Comparison of ENCODE assay signal across 10 mouse cellular contexts in genomic region chr11:100759611-100760233, GRCm38 (mm10). TPM values are rescaled to one million over a fixed set of nuclear protein-coding genes. Genes with fewer than 3 reads are reported as not detected.
DNase-seq lines count a peak whose midpoint lies in the region; ATAC-seq and TF ChIP-seq lines count a peak whose summit lies in the region.
"Had no signal": no experiment of that assay in that cellular context is flagged by ENCODE, and none has a peak within 500 bp of the region (broad histone marks: within the 10 kb centered on the region; RNA-seq: fewer than 3 reads in every experiment).

Gene Kcnh4, minus strand, starts transcription at chr11:100759942.

- WGBS in liver, adult 2 months, result 3% methylated on average over 51 of the region's 51 CpGs
- WGBS in midbrain, postnatal 0 days, result under 1% methylated on average over 41 of the region's 51 CpGs
- under 1% methylated on average over 44 of the region's 51 CpGs for WGBS in stomach, embryonic 14.5 days

- peaks cover 9% of the 10 kb centered on the region; the same call in 1 of the 2 replicates for H3K27me3 ChIP-seq in liver, adult 2 months (ENCODE audit: control insufficient read depth, insufficient read depth, low read length)
- no peaks in the 10 kb centered on the region for H3K27me3 ChIP-seq in midbrain, postnatal 0 days (ENCODE audit: insufficient read depth, low read length)
- peaks cover 21% of the 10 kb centered on the region for H3K27me3 ChIP-seq in stomach, embryonic 14.5 days (ENCODE audit: control insufficient read depth, insufficient read depth, low read length)

- H3K4me3 ChIP-seq in liver, adult 2 months (ENCODE audit: insufficient read depth, low read depth, low read length), result no peak within 1 kb of the TSS
- peak within 1 kb of the TSS; percentile 65 for H3K4me3 ChIP-seq in midbrain, postnatal 0 days (ENCODE audit: low read depth, low read length)
- peak within 1 kb of the TSS; percentile 15 for H3K4me3 ChIP-seq in stomach, embryonic 14.5 days (ENCODE audit: low read depth, low read length)
- H3K4me3 ChIP-seq: myocyte had no signal

- ATAC-seq in cerebellum, adult (ENCODE audit: insufficient number of reproducible peaks, low FRiP score, low TSS enrichment), result no peak
- peak; percentile 74 for ATAC-seq in midbrain, postnatal 0 days (ENCODE audit: low FRiP score)
- ATAC-seq in stomach, embryonic 14.5 days (ENCODE audit: insufficient number of reproducible peaks, insufficient read depth, low FRiP score, low read depth), result 0 out of 2 replicates have a peak, but pooled peaks have one; percentile 54

- no peaks in the 10 kb centered on the region for H3K4me1 ChIP-seq in liver, adult 2 months (ENCODE audit: control insufficient read depth, insufficient read depth, low read length)
- 0 out of 2 replicates have a peak, but pooled peaks cover 7% of the 10 kb centered on the region for H3K4me1 ChIP-seq in midbrain, postnatal 0 days (ENCODE audit: insufficient read depth, low read length)
- H3K4me1 ChIP-seq in stomach, embryonic 14.5 days (ENCODE audit: control insufficient read depth, insufficient read depth, low read length), result peaks cover 10% of the 10 kb centered on the region; the same call in 1 of the 2 replicates

- TF ChIP-seq POLR2A in liver, adult 2 months (IDR thresholded peaks at IDR 0.05; ENCODE audit: extremely low read depth, insufficient read depth, low read length), result no peak

- no peak within 1 kb of the TSS for H3K9ac ChIP-seq in liver, adult 2 months (ENCODE audit: low read depth, low read length)
- H3K9ac ChIP-seq in midbrain, postnatal 0 days (replicated peaks; ENCODE audit: low read length, poor library complexity, severe bottlenecking), result peak within 1 kb of the TSS; percentile 74
- H3K9ac ChIP-seq in stomach, embryonic 14.5 days (replicated peaks; ENCODE audit: low read depth, low read length), result no peak within 1 kb of the TSS

- 0 out of 2 replicates have a peak, but pooled peaks have one; percentile 15 for TF ChIP-seq CTCF in liver, adult 2 months (IDR thresholded peaks at IDR 0.05; ENCODE audit: low read depth, low read length)
- peak; percentile 78 for TF ChIP-seq CTCF in midbrain, postnatal 0 days (IDR thresholded peaks at IDR 0.05)

- peak; percentile 60 for DNase-seq in cerebellum, adult 11-12 months
- peak; percentile 66 for DNase-seq in cerebellum, adult 9-11 months
- peak; percentile 90 to 94 for DNase-seq in frontal cortex, postnatal 36 days (ENCODE audit: low spot score in 2 of 2)
- peak; percentile 45 for DNase-seq in kidney, postnatal 10 days
- no peak for DNase-seq in liver, adult 2 months (ENCODE audit: extremely low read depth, low read depth, low spot score)
- DNase-seq in midbrain, postnatal 0 days (ENCODE audit: low spot score), result peak; percentile 91

- H3K36me3 ChIP-seq in liver, adult 2 months (ENCODE audit: control insufficient read depth, insufficient read depth, low read length), result no peaks in the 10 kb centered on the region
- H3K36me3 ChIP-seq in midbrain, postnatal 0 days (ENCODE audit: insufficient read depth, low read length), result peaks cover 16% of the 10 kb centered on the region
- no peaks in the 10 kb centered on the region for H3K36me3 ChIP-seq in stomach, embryonic 14.5 days (ENCODE audit: control insufficient read depth, insufficient read depth, low read length)

- H3K4me2 ChIP-seq in midbrain, postnatal 0 days (ENCODE audit: low read depth, low read length, poor library complexity, severe bottlenecking), result peak within 1 kb of the TSS; percentile 73
- peak within 1 kb of the TSS; percentile 36 for H3K4me2 ChIP-seq in stomach, embryonic 14.5 days (replicated peaks; ENCODE audit: low read depth, low read length)

- H3K9me3 ChIP-seq in midbrain, postnatal 0 days (ENCODE audit: low read length), result no peaks in the 10 kb centered on the region
- H3K9me3 ChIP-seq in stomach, embryonic 14.5 days (ENCODE audit: control insufficient read depth, low read depth, low read length), result no peaks in the 10 kb centered on the region

- H3K79me2 ChIP-seq in liver, adult 2 months (ENCODE audit: control insufficient read depth, insufficient read depth, low read length), result no peaks in the 10 kb centered on the region

- H3K27ac ChIP-seq in liver, adult 2 months (replicated peaks; ENCODE audit: insufficient read depth, low read depth, low read length), result no peak within 1 kb of the TSS
- H3K27ac ChIP-seq in midbrain, postnatal 0 days (ENCODE audit: low read depth, low read length), result peak within 1 kb of the TSS; percentile 69
- H3K27ac ChIP-seq in stomach, embryonic 14.5 days (ENCODE audit: low read length), result no peak within 1 kb of the TSS

RNA-seq across cellular contexts. Expression of gene Kcnh4, which starts in this region (rescaled TPM):
- not detected in 2 replicates for total RNA-seq in liver, adult 2 months (2014; rRNA removed)
- not detected in 2 replicates for polyA plus RNA-seq in liver, adult 2 months (2012; rRNA removed)
- total RNA-seq in midbrain, postnatal 0 days (2014; rRNA removed), result 13.7 and 19.6 TPM in 2 replicates
- polyA plus RNA-seq in midbrain, postnatal 0 days (2015; fragmentation: Nextera tagmentation; extraction: Ambion mirVana), result 6.1 and 7.4 TPM in 2 replicates
- polyA plus RNA-seq in stomach, embryonic 14.5 days (2014; fragmentation: Nextera tagmentation; extraction: Ambion mirVana), result 0.25 and 0.48 TPM in 2 replicates
- polyA plus RNA-seq: C2C12 had no signal

Comparison
In these comparisons a context has a peak if more than half of its experiments do, and no peak if none do; other contexts are left out.
1. RNA of gene Kcnh4 (total RNA-seq): 13.7 to 19.6 TPM in midbrain, postnatal 0 days; not detected in liver, adult 2 months; every median in the first group is over 10 times any median in the second.
2. Peak in ATAC-seq, H3K4me3 ChIP-seq and H3K4me2 ChIP-seq in stomach, embryonic 14.5 days; RNA of the gene not detected or under 1 TPM.